Mouse (Mus musculus) embryonic facial prominence, embryonic 14.5 days (tissue): ENCODE results near the gene Calhm6. TPM values are rescaled to one million over a fixed set of nuclear protein-coding genes. Genes with fewer than 3 reads are reported as not detected.

ENCODE experiments used
- ATAC-seq: fragments of 200-750 bp; cut with Nextera tagmentation; 2 replicates; pipeline ENCODE4 v1.8.0; 2017; ENCODE audit warnings: low read depth, moderate number of reproducible peaks, moderate TSS enrichment
- DNase-seq: peaks from one replicate; pipeline ENCODE4 v3.0.0-alpha.2; 2015; ENCODE audit warnings: low spot score
- H3K27ac ChIP-seq: fragments of 300-500 bp; sonication (generic); replicated peaks from 2 replicates; pipeline ENCODE4 v1.5.1; 2014; ENCODE audit warnings: low read depth, mild to moderate bottlenecking, low read length, moderate library complexity
- H3K27me3 ChIP-seq: fragments of 300-500 bp; sonication (generic); replicated peaks from 2 replicates; pipeline ENCODE4 v1.6.1; 2014; ENCODE audit warnings: low read length; ENCODE audit not compliant: control insufficient read depth, insufficient read depth
- H3K36me3 ChIP-seq: fragments of 300-500 bp; sonication (generic); 2 replicates; pipeline ENCODE4 v1.6.1; 2014; ENCODE audit warnings: low read length, mixed read lengths; ENCODE audit not compliant: control insufficient read depth, insufficient read depth
- H3K4me1 ChIP-seq: fragments of 300-500 bp; sonication (generic); 2 replicates; pipeline ENCODE4 v1.6.1; 2014; ENCODE audit warnings: antibody characterized with exemption, low read length; ENCODE audit not compliant: control insufficient read depth, insufficient read depth
- H3K4me2 ChIP-seq: fragments of 300-500 bp; sonication (generic); 2 replicates; pipeline ENCODE4 v1.6.1; 2014; ENCODE audit warnings: low read depth, mild to moderate bottlenecking, low read length, moderate library complexity, mixed read lengths
- H3K4me3 ChIP-seq: fragments of 300-500 bp; sonication (generic); 2 replicates; pipeline ENCODE4 v1.5.1; 2014; ENCODE audit warnings: low read depth, mild to moderate bottlenecking, low read length
- H3K9ac ChIP-seq: fragments of 300-500 bp; sonication (generic); 2 replicates; pipeline ENCODE4 v1.6.1; 2014; ENCODE audit warnings: low read depth, mild to moderate bottlenecking, low read length, moderate library complexity, mixed read lengths
- H3K9me3 ChIP-seq: fragments of 300-500 bp; sonication (generic); 2 replicates; pipeline ENCODE4 v1.6.1; 2016; ENCODE audit warnings: low read length; ENCODE audit not compliant: control insufficient read depth
- WGBS: fragments of 180-500 bp; shearing (Covaris S2); extraction: QIAGEN DNeasy Blood & Tissue Kit; methylation state at CpG from one replicate; pipeline ENCODE4 v1.1.7; 2014; 5-methylcytosine and 5-hydroxymethylcytosine counted together
- polyA plus RNA-seq: library from polyadenylated mRNA; unstranded; fragments of >200 nt; fragmentation: Nextera tagmentation; extraction: Ambion mirVana; gene quantifications from 2 replicates; pipeline ENCODE4 v1.2.1, GENCODE M21; 2014

Gene Calhm6
- polyA plus RNA-seq, 1 experiment from 2014 or later: 1.1 TPM

- H3K4me2 ChIP-seq: no peak overlapping the region
- no peaks in the 10 kb centered on the region for H3K9me3 ChIP-seq
- H3K4me1 ChIP-seq: peaks cover 7% of the 10 kb centered on the region; the same call in 1 of the 2 replicates
- H3K27ac ChIP-seq: no peak overlapping the region
- no peak overlapping the region for H3K9ac ChIP-seq
- DNase-seq (peak; percentile 31), ATAC-seq (no peak)
- H3K27me3 ChIP-seq: no peaks in the 10 kb centered on the region
- H3K4me3 ChIP-seq: no peak overlapping the region
- H3K36me3 ChIP-seq: no peaks in the 10 kb centered on the region
- 85% methylated on average over 1 of the region's 1 CpGs for WGBS
Observed at GRCm38 (mm10) chr10:34090481-34090880, 37.3 kb downstream of the Calhm6 start.

GRCm38 (mm10) chr10:34089517-34089916 lies 38.3 kb downstream of the Calhm6 start:
- H3K9me3 ChIP-seq: no peaks in the 10 kb centered on the region
- H3K4me2 ChIP-seq: no peak overlapping the region
- ATAC-seq: no peak
- 66% methylated on average over 3 of the region's 3 CpGs for WGBS
- no peak overlapping the region for H3K9ac ChIP-seq
- H3K4me1 ChIP-seq: peaks cover 3% of the 10 kb centered on the region; the same call in 1 of the 2 replicates
- H3K4me3 ChIP-seq: no peak overlapping the region
- H3K27ac ChIP-seq: no peak overlapping the region
- DNase-seq: no peak
- H3K27me3 ChIP-seq: no peaks in the 10 kb centered on the region
- no peaks in the 10 kb centered on the region for H3K36me3 ChIP-seq

- H3K4me1 ChIP-seq: peaks cover 3% of the 10 kb centered on the region; the same call in 1 of the 2 replicates
- ATAC-seq: no peak
Observed at GRCm38 (mm10) chr10:34088515-34088914, 39.3 kb downstream of the Calhm6 start.

GRCm38 (mm10) chr10:34086514-34086913 lies 41.3 kb downstream of the Calhm6 start:
- ATAC-seq: no peak
- H3K4me2 ChIP-seq: no peak overlapping the region
- H3K9ac ChIP-seq: no peak overlapping the region
- H3K27ac ChIP-seq: no peak overlapping the region
- no peak for DNase-seq
- H3K4me3 ChIP-seq: no peak overlapping the region
- no peaks in the 10 kb centered on the region for H3K9me3 ChIP-seq
- H3K4me1 ChIP-seq: peaks cover 3% of the 10 kb centered on the region; the same call in 1 of the 2 replicates
- WGBS: 90% methylated on average over 1 of the region's 1 CpGs
- H3K36me3 ChIP-seq: no peaks in the 10 kb centered on the region
- H3K27me3 ChIP-seq: no peaks in the 10 kb centered on the region

More at GRCm38 (mm10) chr10:34088515-34088914, 39.3 kb downstream of the Calhm6 start:
- Histone ChIP-seq H3K27ac (no peak overlapping the region), H3K36me3 (no peaks in the 10 kb centered on the region), H3K4me2 (no peak overlapping the region), H3K27me3 (no peaks in the 10 kb centered on the region), H3K9ac (no peak overlapping the region), H3K9me3 (no peaks in the 10 kb centered on the region), H3K4me3 (no peak overlapping the region)
- DNase-seq: no peak
- WGBS: 90% methylated on average over 2 of the region's 2 CpGs

Other genes starting within 250 kb of the Calhm6 start
- gene Rsph4a, start 222.9 kb downstream of the Calhm6 start, polyA plus RNA-seq: 0.52 and 1.3 TPM in 2 replicates
- gene Zup1, start 176.7 kb downstream of the Calhm6 start, polyA plus RNA-seq: 19.3 and 20.3 TPM in 2 replicates
- gene Rwdd1, start 108.4 kb downstream of the Calhm6 start, polyA plus RNA-seq: 138 and 141 TPM in 2 replicates
- gene Trappc3l, start 90.4 kb downstream of the Calhm6 start, polyA plus RNA-seq: 0.89 TPM in 1 of 2 replicates, not detected in the other
- 0.12 and 0.18 TPM in 2 replicates for gene Calhm4, start 83.7 kb downstream of the Calhm6 start, polyA plus RNA-seq
- 1.4 TPM in 2 replicates for gene Calhm5, start 31.5 kb downstream of the Calhm6 start, polyA plus RNA-seq
- 46.7 and 49.6 TPM in 2 replicates for gene Dse, start 79.7 kb upstream of the Calhm6 start, polyA plus RNA-seq
- gene Tspyl1, start 154.2 kb upstream of the Calhm6 start, polyA plus RNA-seq: 43.8 and 45.7 TPM in 2 replicates
- 11.8 and 12.0 TPM in 2 replicates for gene Tspyl4, start 169.5 kb upstream of the Calhm6 start, polyA plus RNA-seq